Mouse (Mus musculus): ENCODE measurements at regions not wholly inside any gene's neighbourhood (a gene's known extent, or its start where the extent isn't known, plus 50 kb on each side); places are given as distances from the start of the nearest gene placed in this dataset.

DNA sequence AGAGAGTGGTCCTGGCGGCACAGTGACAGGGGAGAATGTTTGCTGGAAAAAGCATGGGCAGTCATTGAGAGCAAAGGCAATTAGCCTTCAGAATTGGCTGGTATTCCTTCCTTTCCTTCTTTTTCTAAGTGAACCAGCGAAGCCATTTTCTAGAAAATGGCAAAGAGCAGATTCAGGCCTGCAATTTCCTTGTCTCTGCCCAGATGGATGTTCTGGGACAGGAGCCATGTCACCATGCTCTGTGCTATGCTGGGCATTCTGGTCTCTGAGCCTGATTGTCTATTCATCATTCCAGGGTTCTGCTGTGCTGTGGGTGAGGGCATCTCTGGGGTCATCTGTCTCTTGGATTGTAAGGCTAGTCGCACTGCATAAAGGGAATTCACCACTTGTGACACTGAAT lies 53.3 kb upstream of the Klhl29 start:
- 56% methylated on average over 3 of the region's 3 CpGs for WGBS
- Histone ChIP-seq H3K27ac (replicated peaks) (no peak overlapping the region), H3K4me1 (peaks cover 6% of the 10 kb centered on the region), H3K4me2 (no peak overlapping the region), H3K9me3 (no peaks in the 10 kb centered on the region), H3K9ac (no peak overlapping the region), H3K27me3 (replicated peaks) (no peaks in the 10 kb centered on the region), H3K4me3 (no peak overlapping the region), H3K36me3 (no peaks in the 10 kb centered on the region)
- no peak for ATAC-seq (ENCODE audit: extremely low read depth, insufficient number of reproducible peaks, low FRiP score, low TSS enrichment)
